Mouse (Mus musculus) heart, postnatal 36 days (tissue): ENCODE measurements around the gene Emsy. TPM values are rescaled to one million over a fixed set of nuclear protein-coding genes. Genes with fewer than 3 reads are reported as not detected.

Experiments
- DNase-seq, 2 experiments: peaks; one replicate each; pipeline ENCODE4 v3.0.0; 2021 to 2022
- intact Hi-C: fragments of 180-260 bp; cut with DNase I; formaldehyde crosslinking; loops from one replicate; pipeline ENCODE4 v1.15.1; 2025
- total RNA-seq, 2 experiments: library from RNA; stranded (reverse); gene quantifications; 2 replicates each; pipeline ENCODE4 v1.2.3; 2021

The Emsy gene
- total RNA-seq, 2 experiments from 2014 or later: 25.3 to 27.3 TPM

- DNase-seq: no peak
- intact Hi-C loops: no loop called here
Observed at GRCm38 (mm10) chr7:98584555-98584954, 72.0 kb downstream of the Emsy start.

GRCm38 (mm10) chr7:98581266-98581665 lies 75.3 kb downstream of the Emsy start:
- no peak for DNase-seq
- intact Hi-C loops: no loop called here

GRCm38 (mm10) chr7:98580441-98580840 lies 76.1 kb downstream of the Emsy start:
- DNase-seq: no peak
- intact Hi-C loops: no loop called here

- no peak for DNase-seq
- intact Hi-C loops: no loop called here
Observed at GRCm38 (mm10) chr7:98579731-98580130, 76.9 kb downstream of the Emsy start.

GRCm38 (mm10) chr7:98577461-98577860 lies 79.1 kb downstream of the Emsy start:
- no peak for DNase-seq
- intact Hi-C loops: no loop called here

- DNase-seq: no peak
- intact Hi-C loops: no loop called here
Observed at GRCm38 (mm10) chr7:98575651-98576239, 80.8 kb downstream of the Emsy start.

- intact Hi-C loops: no loop called here
- peak in 1 of 2 experiments; percentile 41 for DNase-seq
Observed at GRCm38 (mm10) chr7:98574771-98575191, 81.8 kb downstream of the Emsy start.

- no peak for DNase-seq
- intact Hi-C loops: no loop called here
Observed at GRCm38 (mm10) chr7:98574271-98574670, 82.3 kb downstream of the Emsy start.

GRCm38 (mm10) chr7:98573231-98573781 lies 83.3 kb downstream of the Emsy start:
- intact Hi-C loops: no loop called here
- DNase-seq: no peak

GRCm38 (mm10) chr7:98572223-98572868 lies 84.2 kb downstream of the Emsy start:
- peak; percentile 53 to 67 for DNase-seq
- intact Hi-C loops: no loop called here

GRCm38 (mm10) chr7:98570824-98571505 lies 85.6 kb downstream of the Emsy start:
- DNase-seq: no peak
- intact Hi-C loops: no loop called here

GRCm38 (mm10) chr7:98567056-98567455 lies 89.5 kb downstream of the Emsy start:
- intact Hi-C loops: no loop called here
- no peak for DNase-seq

- peak in 1 of 2 experiments; percentile 40 for DNase-seq
- intact Hi-C loops: no loop called here
Observed at GRCm38 (mm10) chr7:98564607-98565364, 91.8 kb downstream of the Emsy start.

- DNase-seq: no peak
- intact Hi-C loops: no loop called here
Observed at GRCm38 (mm10) chr7:98563991-98564390, 92.6 kb downstream of the Emsy start.

GRCm38 (mm10) chr7:98562966-98563365 lies 93.6 kb downstream of the Emsy start:
- intact Hi-C loops: no loop called here
- no peak for DNase-seq

GRCm38 (mm10) chr7:98562186-98562585 lies 94.4 kb downstream of the Emsy start:
- DNase-seq: no peak
- intact Hi-C loops: no loop called here

GRCm38 (mm10) chr7:98561556-98562164 lies 94.9 kb downstream of the Emsy start:
- intact Hi-C loops: no loop called here
- no peak for DNase-seq

GRCm38 (mm10) chr7:98558128-98558921 lies 98.3 kb downstream of the Emsy start:
- peak; percentile 48 to 58 for DNase-seq
- intact Hi-C loops: no loop called here

GRCm38 (mm10) chr7:98556767-98557394 lies 99.7 kb downstream of the Emsy start:
- intact Hi-C loops: no loop called here
- no peak for DNase-seq
